Mouse (Mus musculus) spleen, adult 12 weeks (tissue): Measurements from ENCODE around the gene Ube2k.

Source experiments
- DNase-seq: peaks from one replicate; pipeline ENCODE4 v3.0.0; 2022; ENCODE audit warnings: low spot score

The Ube2k gene

GRCm38 (mm10) chr5:65538121-65538520 lies 1.1 kb downstream of the Ube2k start:
- no peak for DNase-seq

- no peak for DNase-seq
These were observed 1.8 kb downstream of the Ube2k start for GRCm38 (mm10) chr5:65538829-65539228.

- no peak for DNase-seq
These were observed 2.8 kb downstream of the Ube2k start for GRCm38 (mm10) chr5:65539786-65540185.

- DNase-seq = no peak
These were observed 4.9 kb downstream of the Ube2k start for GRCm38 (mm10) chr5:65541889-65542288.

- DNase-seq = no peak
These were observed 6.5 kb downstream of the Ube2k start for GRCm38 (mm10) chr5:65543491-65543890.

- DNase-seq = no peak
These were observed 7.6 kb downstream of the Ube2k start for GRCm38 (mm10) chr5:65544616-65545015.

- no peak for DNase-seq
These were observed 12.6 kb downstream of the Ube2k start for GRCm38 (mm10) chr5:65549677-65550076.

GRCm38 (mm10) chr5:65557109-65557508 lies 20.1 kb downstream of the Ube2k start:
- no peak for DNase-seq

GRCm38 (mm10) chr5:65561125-65561893 lies 24.3 kb downstream of the Ube2k start:
- DNase-seq = no peak

- no peak for DNase-seq
These were observed 28.5 kb downstream of the Ube2k start for GRCm38 (mm10) chr5:65565486-65565885.

- no peak for DNase-seq
These were observed 37.8 kb downstream of the Ube2k start for GRCm38 (mm10) chr5:65574876-65575275.

- no peak for DNase-seq
These were observed 38.9 kb downstream of the Ube2k start for GRCm38 (mm10) chr5:65575896-65576295.

GRCm38 (mm10) chr5:65578545-65578944 lies 41.5 kb downstream of the Ube2k start:
- DNase-seq = no peak

GRCm38 (mm10) chr5:65586291-65586690 lies 49.3 kb downstream of the Ube2k start:
- DNase-seq = no peak

- no peak for DNase-seq
These were observed 53.2 kb downstream of the Ube2k start for GRCm38 (mm10) chr5:65590199-65590598.

GRCm38 (mm10) chr5:65592421-65592820 lies 55.4 kb downstream of the Ube2k start:
- DNase-seq = no peak

- DNase-seq = no peak
These were observed 62.6 kb downstream of the Ube2k start for GRCm38 (mm10) chr5:65599681-65600080.

GRCm38 (mm10) chr5:65606820-65607219 lies 69.8 kb downstream of the Ube2k start:
- DNase-seq = no peak

GRCm38 (mm10) chr5:65609769-65610168 lies 72.7 kb downstream of the Ube2k start:
- no peak for DNase-seq

GRCm38 (mm10) chr5:65610541-65610940 lies 73.5 kb downstream of the Ube2k start:
- no peak for DNase-seq

GRCm38 (mm10) chr5:65613152-65613924 lies 76.3 kb downstream of the Ube2k start:
- DNase-seq = no peak

- no peak for DNase-seq
These were observed 87.3 kb downstream of the Ube2k start for GRCm38 (mm10) chr5:65624340-65624739.

- no peak for DNase-seq
These were observed 101.9 kb downstream of the Ube2k start for GRCm38 (mm10) chr5:65638896-65639295.
